Mouse (Mus musculus) liver, embryonic 14.5 days (tissue): ENCODE data around the gene Acsbg1. TPM values are rescaled to one million over a fixed set of nuclear protein-coding genes. Genes with fewer than 3 reads are reported as not detected.

ENCODE experiments used
- ATAC-seq: fragments of 200-750 bp; cut with Nextera tagmentation; 2 replicates; pipeline ENCODE4 v1.8.0; 2017; ENCODE audit warnings: moderate number of reproducible peaks, mild to moderate bottlenecking, moderate library complexity; ENCODE audit not compliant: insufficient read depth
- DNase-seq, 3 experiments: peaks; one replicate each; pipeline ENCODE4 v3.0.0-alpha.2; 2012 to 2013; ENCODE audit warnings: low read depth in 3 of 3, low spot score in 3 of 3
- H3K27ac ChIP-seq: fragments of 300-500 bp; sonication (generic); 2 replicates; pipeline ENCODE4 v1.5.1; 2014; ENCODE audit warnings: moderate library complexity, mild to moderate bottlenecking, control low read depth, inconsistent platforms
- H3K27me3 ChIP-seq: fragments of 300-500 bp; sonication (generic); 2 replicates; pipeline ENCODE4 v1.6.1; 2014; ENCODE audit warnings: mild to moderate bottlenecking, low read length, moderate library complexity; ENCODE audit not compliant: control insufficient read depth, insufficient read depth
- H3K36me3 ChIP-seq: fragments of 300-500 bp; sonication (generic); replicated peaks from 2 replicates; pipeline ENCODE4 v1.6.1; 2014; ENCODE audit warnings: low read depth; ENCODE audit not compliant: control insufficient read depth, insufficient read depth
- H3K4me1 ChIP-seq, 2 experiments: fragments of 200-500 bp in 1 of 2; fragments of 300-500 bp in 1 of 2; sonication (generic) in 1 of 2; replicated peaks; 2 replicates each; pipeline ENCODE4 v1.6.1; 2012 to 2014; ENCODE audit warnings: antibody characterized with exemption in 1 of 2, inconsistent platforms in 1 of 2, low read length in 1 of 2; ENCODE audit not compliant: control insufficient read depth in 2 of 2, insufficient read depth in 2 of 2
- H3K4me2 ChIP-seq: fragments of 300-500 bp; sonication (generic); 2 replicates; pipeline ENCODE4 v1.6.1; 2014; ENCODE audit warnings: low read depth, mild to moderate bottlenecking, control low read depth, moderate library complexity
- H3K4me3 ChIP-seq, 2 experiments: fragments of 200-500 bp in 1 of 2; fragments of 300-500 bp in 1 of 2; sonication (generic) in 1 of 2; 2 replicates each; pipeline ENCODE4 v1.5.1; 2012 to 2014; ENCODE audit warnings: low read depth in 2 of 2, low read length in 2 of 2, mild to moderate bottlenecking in 2 of 2, control low read depth in 1 of 2, inconsistent platforms in 1 of 2, moderate library complexity in 1 of 2; ENCODE audit not compliant: insufficient read depth in 1 of 2
- H3K9ac ChIP-seq: fragments of 300-500 bp; sonication (generic); replicated peaks from 2 replicates; pipeline ENCODE4 v1.6.1; 2014; ENCODE audit warnings: mild to moderate bottlenecking, control low read depth, moderate library complexity
- H3K9me3 ChIP-seq: fragments of 300-500 bp; sonication (generic); 2 replicates; pipeline ENCODE4 v1.6.1; 2016; ENCODE audit warnings: low read length, mixed read lengths; ENCODE audit not compliant: control insufficient read depth
- CTCF ChIP-seq: IDR thresholded peaks from 2 replicates; pipeline ENCODE4 v1.5.1; 2016; ENCODE audit warnings: antibody characterized with exemption, low read depth, control low read depth
- EP300 ChIP-seq: IDR thresholded peaks from 2 replicates; pipeline ENCODE4 v1.6.1; 2016; ENCODE audit warnings: antibody characterized with exemption, low read depth
- WGBS: fragments of 180-500 bp; shearing (Covaris S2); extraction: QIAGEN DNeasy Blood & Tissue Kit; methylation state at CpG from one replicate; pipeline ENCODE4 v1.1.7; 2014; ENCODE audit not compliant: insufficient replicate concordance; 5-methylcytosine and 5-hydroxymethylcytosine counted together
- polyA plus RNA-seq, 2 experiments: library from polyadenylated mRNA; depleted of rRNA in 1 of 2; stranded (reverse) in 1 of 2; unstranded in 1 of 2; fragments of >200 nt; fragmentation: Nextera tagmentation in 1 of 2; extraction: Ambion mirVana in 1 of 2; gene quantifications; 2 replicates each; pipeline versions ENCODE4 v1.2.1 to v1.2.3; 2012 to 2014

The Acsbg1 gene
- polyA plus RNA-seq, 2 experiments = 0.04 to 0.13 TPM

GRCm38 (mm10) chr9:54571130-54571839 lies 90.4 kb downstream of the Acsbg1 start:
- Histone ChIP-seq H3K4me3 (no peak overlapping the region), H3K4me2 (no peak overlapping the region), H3K9me3 (no peaks in the 10 kb centered on the region), H3K36me3 (no peaks in the 10 kb centered on the region), H3K9ac (no peak overlapping the region), H3K4me1 (peaks cover 0 to 20% of the 10 kb centered on the region in 2 experiments; a peak in 2 of 4 replicates), H3K27ac (no peak overlapping the region), H3K27me3 (no peaks in the 10 kb centered on the region)
- TF ChIP-seq EP300 (no peak), CTCF (no peak)
- ATAC-seq (peak; percentile 39; the same call in 1 of the 2 replicates), DNase-seq (no peak)
- 56% methylated on average over 9 of the region's 9 CpGs for whole genome bisulfite sequencing

- H3K27me3 ChIP-seq = no peaks in the 10 kb centered on the region
- no peak overlapping the region for H3K4me3 ChIP-seq
- DNase-seq (no peak), ATAC-seq (no peak)
- TF ChIP-seq CTCF = no peak
- TF ChIP-seq EP300 = no peak
- H3K9ac ChIP-seq = no peak overlapping the region
- H3K4me2 ChIP-seq = no peak overlapping the region
- no peaks in the 10 kb centered on the region for H3K9me3 ChIP-seq
- no peak overlapping the region for H3K27ac ChIP-seq
- no peaks in the 10 kb centered on the region for H3K36me3 ChIP-seq
- 39% methylated on average over 2 of the region's 2 CpGs for WGBS
- H3K4me1 ChIP-seq = peaks cover 0 to 21% of the 10 kb centered on the region in 2 experiments; a peak in 2 of 4 replicates
Observed at GRCm38 (mm10) chr9:54568732-54569131, 92.9 kb downstream of the Acsbg1 start.

- Histone ChIP-seq H3K4me3 (no peak overlapping the region), H3K27me3 (no peaks in the 10 kb centered on the region), H3K36me3 (no peaks in the 10 kb centered on the region), H3K27ac (no peak overlapping the region), H3K9ac (no peak overlapping the region), H3K4me2 (no peak overlapping the region), H3K9me3 (no peaks in the 10 kb centered on the region), H3K4me1 (peaks cover 0 to 23% of the 10 kb centered on the region in 2 experiments; a peak in 2 of 4 replicates)
- ATAC-seq = no peak
- TF ChIP-seq EP300 = no peak
- no peak for TF ChIP-seq CTCF
- no peak for DNase-seq
- 34% methylated on average over 4 of the region's 4 CpGs for WGBS
Observed at GRCm38 (mm10) chr9:54566958-54567357, 94.7 kb downstream of the Acsbg1 start.

GRCm38 (mm10) chr9:54560831-54561601 lies 100.7 kb downstream of the Acsbg1 start:
- no peak overlapping the region for H3K27ac ChIP-seq
- no peaks in the 10 kb centered on the region for H3K9me3 ChIP-seq
- H3K36me3 ChIP-seq = no peaks in the 10 kb centered on the region
- no peaks in the 10 kb centered on the region; the same call in 1 of the 2 replicates for H3K27me3 ChIP-seq
- H3K4me3 ChIP-seq = no peak overlapping the region
- no peak overlapping the region for H3K9ac ChIP-seq
- ATAC-seq (no peak), DNase-seq (no peak)
- WGBS = 66% methylated on average over 8 of the region's 8 CpGs
- H3K4me1 ChIP-seq = peaks cover 4 to 10% of the 10 kb centered on the region in 2 experiments
- TF ChIP-seq CTCF (no peak), EP300 (no peak)
- H3K4me2 ChIP-seq = no peak overlapping the region
